Mouse (Mus musculus) embryo, embryonic 11.5 days (tissue): ENCODE measurements at regions not wholly inside any gene's neighbourhood (a gene's known extent, or its start where the extent isn't known, plus 50 kb on each side); places are given as distances from the start of the nearest gene placed in this dataset.

Experiments used
- DNase-seq: peaks from one replicate; pipeline ENCODE4 v3.0.0-alpha.2; 2012; ENCODE audit warnings: low read depth, low spot score

DNA sequence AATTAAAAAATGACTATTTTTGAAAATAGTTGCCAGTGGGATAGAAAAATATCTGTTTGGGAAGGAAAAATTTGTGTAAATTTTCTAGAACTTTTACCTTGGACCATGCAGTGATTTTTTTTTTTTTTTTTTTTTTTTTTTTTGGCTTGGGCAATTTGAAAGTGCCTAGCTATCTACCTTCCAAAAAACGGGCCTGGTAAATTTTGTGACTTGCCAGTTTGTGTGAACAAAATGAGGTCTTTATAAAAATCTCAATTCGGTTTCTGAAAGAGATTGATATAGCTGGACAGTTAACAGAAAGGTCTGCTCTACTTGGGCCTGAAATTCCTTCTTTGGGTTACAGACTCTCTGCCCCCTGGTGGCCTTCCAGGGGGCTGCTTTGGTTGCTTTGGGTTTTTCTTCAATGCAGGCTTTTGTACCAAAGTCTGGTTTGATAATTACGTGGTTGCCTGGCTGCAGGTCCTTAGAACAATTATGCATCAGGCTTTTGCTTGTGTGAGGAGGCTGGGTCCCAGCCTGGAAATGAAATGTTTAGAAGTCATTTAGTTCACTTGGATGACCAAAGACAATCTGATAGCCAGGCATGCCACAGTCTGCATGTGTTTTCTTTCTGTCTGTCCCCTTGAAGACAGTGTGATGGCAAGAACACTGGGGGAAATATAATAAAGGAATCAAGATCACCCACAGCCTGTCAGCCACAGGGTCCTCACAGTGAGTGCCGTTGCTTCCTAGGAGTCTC is 75.6 kb upstream of the Jazf1 start:
- peak; percentile 50 for DNase-seq

DNA sequence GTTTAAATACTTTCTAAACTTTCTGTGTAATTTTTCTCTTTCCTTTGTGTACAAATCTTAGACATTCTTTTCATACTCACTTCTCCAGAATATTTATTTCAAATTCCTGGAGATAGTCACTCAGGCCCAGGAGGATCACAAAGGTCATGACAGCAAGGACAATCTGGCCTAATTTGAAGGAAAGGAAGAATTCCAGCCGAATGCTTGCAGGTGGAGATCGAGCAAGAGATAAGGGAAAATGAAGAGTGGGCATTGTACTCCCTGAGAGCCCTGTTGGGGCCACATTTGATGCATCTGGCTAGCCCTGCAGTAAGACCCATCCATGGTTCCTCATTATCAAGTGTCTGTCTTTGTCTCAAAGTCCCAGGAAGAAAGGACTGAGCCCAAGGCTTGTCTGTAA is 66.0 kb upstream of the Jazf1 start:
- no peak for DNase-seq

DNA sequence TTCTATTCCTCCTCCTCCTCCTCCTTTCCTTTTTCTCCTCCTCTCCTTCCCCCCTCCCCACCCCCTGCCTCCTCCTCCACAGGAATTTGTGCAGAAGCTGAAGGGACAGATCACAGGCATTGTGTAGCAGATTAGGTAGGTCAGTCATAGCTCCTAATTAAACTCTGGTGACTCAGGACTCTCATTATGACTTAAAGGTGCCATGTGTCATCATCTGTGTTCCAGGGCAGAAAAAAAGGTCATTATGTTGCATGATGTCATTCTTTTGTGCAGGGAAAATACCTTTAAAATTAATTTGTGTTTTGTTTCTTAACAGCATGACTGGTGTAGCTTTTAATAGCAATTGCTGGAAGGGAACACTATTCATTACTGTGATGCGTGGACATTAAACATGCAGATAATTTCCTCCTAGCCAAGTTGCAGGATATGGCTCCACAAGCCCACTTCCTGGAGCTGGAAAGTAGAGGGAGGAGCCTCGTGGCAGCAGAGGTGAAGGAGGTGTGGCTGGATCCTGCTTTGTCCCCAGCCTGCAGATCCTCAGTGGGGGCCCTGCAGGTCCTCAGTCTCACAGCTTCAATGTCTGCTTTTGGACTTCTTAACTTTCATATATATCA is 62.4 kb upstream of the Jazf1 start:
- no peak for DNase-seq

DNA sequence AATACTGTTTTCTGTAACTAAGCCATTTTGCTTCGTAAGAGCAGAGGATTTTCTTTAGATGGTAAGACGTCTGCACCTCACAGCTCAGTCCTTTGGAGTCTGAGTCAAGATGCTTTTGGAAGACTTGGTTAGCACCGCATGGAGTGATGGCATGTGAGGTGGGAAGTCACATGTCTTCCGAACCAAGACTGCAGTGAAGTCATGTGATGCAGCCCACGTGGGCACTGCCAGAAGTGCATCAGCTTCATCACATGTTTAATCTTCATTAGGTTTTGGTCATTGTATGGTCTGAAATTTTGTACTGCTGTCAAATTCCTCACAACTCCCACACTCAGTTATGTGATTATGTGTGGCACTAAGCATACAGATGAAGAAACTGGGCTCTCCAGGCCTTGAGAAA is 58.3 kb upstream of the Jazf1 start:
- no peak for DNase-seq

DNA sequence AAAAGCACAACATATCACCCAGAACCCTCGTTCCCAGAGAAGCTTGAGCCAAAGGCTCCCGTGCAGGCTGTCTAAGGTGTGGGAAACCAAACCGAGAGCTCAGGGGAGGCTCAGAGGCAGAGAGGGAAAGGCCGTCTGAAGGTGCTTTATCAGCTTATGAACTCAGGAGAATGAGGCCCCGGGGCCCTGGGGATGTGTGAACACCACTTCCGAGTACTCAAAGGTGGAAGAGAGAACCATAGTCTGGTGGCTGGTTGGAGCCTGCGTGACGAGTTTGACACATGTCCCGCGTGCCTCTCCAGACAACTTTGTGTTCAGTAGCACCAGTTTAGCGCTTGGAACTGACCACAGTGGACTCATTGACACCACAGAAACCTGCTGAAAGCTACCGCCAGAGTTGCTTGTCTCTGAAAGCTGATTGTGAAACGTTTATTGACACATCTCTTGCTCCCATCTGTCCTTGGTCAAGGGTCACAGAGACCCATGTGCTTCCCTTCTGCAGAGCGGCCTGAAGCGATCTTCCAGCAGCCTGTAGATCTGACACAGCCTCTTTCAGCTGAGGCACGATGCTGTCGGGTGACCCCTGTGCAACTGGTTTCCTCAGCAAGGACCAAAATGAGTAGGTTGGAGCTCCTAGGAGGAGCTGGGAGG is 56.5 kb upstream of the Jazf1 start:
- DNase-seq: no peak

DNA sequence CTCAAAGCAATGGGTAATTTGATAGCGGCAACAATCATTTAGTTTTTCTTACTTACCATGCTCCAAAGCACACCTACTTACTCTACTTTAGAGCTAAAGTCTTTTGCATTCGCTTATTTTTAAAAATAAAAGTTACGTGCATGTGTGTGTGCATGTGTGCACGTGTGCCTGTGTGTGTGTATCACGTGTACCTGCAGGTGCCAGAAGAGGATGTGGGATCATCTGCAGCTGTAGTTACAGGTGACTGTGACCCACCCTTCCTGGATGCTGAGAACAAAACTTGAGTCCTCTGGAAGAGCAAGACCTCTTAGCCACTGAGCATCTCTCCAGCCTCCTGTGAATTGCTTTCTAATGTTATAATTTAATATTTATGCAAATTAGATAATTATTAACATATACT is 52.0 kb upstream of the Jazf1 start:
- DNase-seq: no peak
